Mouse (Mus musculus): ENCODE data around the gene Olfr799. TPM values are rescaled to one million over a fixed set of nuclear protein-coding genes. Genes with fewer than 3 reads are reported as not detected.

Olfr799 gene
- polyA plus RNA-seq, 1 experiment from 2014 or later, result not detected

- 85% methylated on average over 2 of the region's 2 CpGs for WGBS
- Histone ChIP-seq H3K4me1 (replicated peaks; ENCODE audit: control insufficient read depth, insufficient read depth, low read length) (no peaks in the 10 kb centered on the region), H3K9ac (ENCODE audit: low read length) (no peak within 1 kb of the TSS), H3K27ac (ENCODE audit: low read depth, low read length) (no peak within 1 kb of the TSS), H3K9me3 (ENCODE audit: control insufficient read depth, low read length) (no peaks in the 10 kb centered on the region), H3K4me3 (ENCODE audit: low read depth, low read length) (no peak within 1 kb of the TSS), H3K4me2 (ENCODE audit: low read depth, low read length, severe bottlenecking) (no peak within 1 kb of the TSS), H3K36me3 (ENCODE audit: control insufficient read depth, insufficient read depth, low read length) (no peaks in the 10 kb centered on the region), H3K27me3 (ENCODE audit: control insufficient read depth, insufficient read depth, low read length) (no peaks in the 10 kb centered on the region)
- DNase-seq (ENCODE audit: low spot score) (no peak), ATAC-seq (replicated peaks; ENCODE audit: low FRiP score) (no peak)
Measured at GRCm38 (mm10) chr10:129694186-129694585, 56.9 kb downstream of the Olfr799 start, which contains the start of gene Olfr803. Gene Olfr803, minus strand, starts transcription at chr10:129694286.

Other genes with a start within 250 kb of the Olfr799 start
- not detected in 2 replicates for gene Olfr785, start 232.1 kb upstream of the Olfr799 start, polyA plus RNA-seq (2014; fragmentation: Nextera tagmentation; extraction: Ambion mirVana)
- gene Olfr786, start 210.2 kb upstream of the Olfr799 start, polyA plus RNA-seq (2014; fragmentation: Nextera tagmentation; extraction: Ambion mirVana), result not detected in 2 replicates
- gene Olfr787, start 175.6 kb upstream of the Olfr799 start, polyA plus RNA-seq (2014; fragmentation: Nextera tagmentation; extraction: Ambion mirVana), result not detected in 2 replicates
- not detected in 2 replicates for gene Olfr788, start 166.5 kb upstream of the Olfr799 start, polyA plus RNA-seq (2014; fragmentation: Nextera tagmentation; extraction: Ambion mirVana)
- gene Olfr789, start 152.7 kb upstream of the Olfr799 start, polyA plus RNA-seq (2014; fragmentation: Nextera tagmentation; extraction: Ambion mirVana), result not detected in 2 replicates
- not detected in 2 replicates for gene Olfr790, start 139.0 kb upstream of the Olfr799 start, polyA plus RNA-seq (2014; fragmentation: Nextera tagmentation; extraction: Ambion mirVana)
- not detected in 2 replicates for gene Olfr791, start 115.7 kb upstream of the Olfr799 start, polyA plus RNA-seq (2014; fragmentation: Nextera tagmentation; extraction: Ambion mirVana)
- not detected in 2 replicates for gene Olfr792, start 98.3 kb upstream of the Olfr799 start, polyA plus RNA-seq (2014; fragmentation: Nextera tagmentation; extraction: Ambion mirVana)
- gene Olfr794, start 69.8 kb upstream of the Olfr799 start, polyA plus RNA-seq (2014; fragmentation: Nextera tagmentation; extraction: Ambion mirVana), result not detected in 2 replicates
- not detected in 2 replicates for gene Olfr796, start 24.9 kb upstream of the Olfr799 start, polyA plus RNA-seq (2014; fragmentation: Nextera tagmentation; extraction: Ambion mirVana)
- not detected in 2 replicates for gene Olfr798, start 9.6 kb upstream of the Olfr799 start, polyA plus RNA-seq (2014; fragmentation: Nextera tagmentation; extraction: Ambion mirVana)
- gene Olfr800, start 20.2 kb downstream of the Olfr799 start, polyA plus RNA-seq (2014; fragmentation: Nextera tagmentation; extraction: Ambion mirVana), result not detected in 2 replicates
- not detected in 2 replicates for gene Olfr801, start 36.4 kb downstream of the Olfr799 start, polyA plus RNA-seq (2014; fragmentation: Nextera tagmentation; extraction: Ambion mirVana)
- not detected in 2 replicates for gene Olfr802, start 50.7 kb downstream of the Olfr799 start, polyA plus RNA-seq (2014; fragmentation: Nextera tagmentation; extraction: Ambion mirVana)
- gene Olfr803, start 56.8 kb downstream of the Olfr799 start, polyA plus RNA-seq (2014; fragmentation: Nextera tagmentation; extraction: Ambion mirVana), result not detected in 2 replicates
- not detected in 2 replicates for gene Olfr804, start 65.7 kb downstream of the Olfr799 start, polyA plus RNA-seq (2014; fragmentation: Nextera tagmentation; extraction: Ambion mirVana)
- gene Olfr805, start 91.9 kb downstream of the Olfr799 start, polyA plus RNA-seq (2014; fragmentation: Nextera tagmentation; extraction: Ambion mirVana), result not detected in 2 replicates
- gene Olfr806, start 104.4 kb downstream of the Olfr799 start, polyA plus RNA-seq (2014; fragmentation: Nextera tagmentation; extraction: Ambion mirVana), result not detected in 2 replicates
- not detected in 2 replicates for gene Olfr807, start 120.3 kb downstream of the Olfr799 start, polyA plus RNA-seq (2014; fragmentation: Nextera tagmentation; extraction: Ambion mirVana)
- gene Olfr808, start 128.0 kb downstream of the Olfr799 start, polyA plus RNA-seq (2014; fragmentation: Nextera tagmentation; extraction: Ambion mirVana), result not detected in 2 replicates
- gene Olfr809, start 137.2 kb downstream of the Olfr799 start, polyA plus RNA-seq (2014; fragmentation: Nextera tagmentation; extraction: Ambion mirVana), result not detected in 2 replicates
- gene Olfr810, start 157.4 kb downstream of the Olfr799 start, polyA plus RNA-seq (2014; fragmentation: Nextera tagmentation; extraction: Ambion mirVana), result not detected in 2 replicates
- gene Olfr811, start 166.9 kb downstream of the Olfr799 start, polyA plus RNA-seq (2014; fragmentation: Nextera tagmentation; extraction: Ambion mirVana), result not detected in 2 replicates
- not detected in 2 replicates for gene Olfr812, start 208.6 kb downstream of the Olfr799 start, polyA plus RNA-seq (2014; fragmentation: Nextera tagmentation; extraction: Ambion mirVana)
- gene Olfr813, start 217.9 kb downstream of the Olfr799 start, polyA plus RNA-seq (2014; fragmentation: Nextera tagmentation; extraction: Ambion mirVana), result not detected in 2 replicates
- not detected in 2 replicates for gene Olfr814, start 242.4 kb downstream of the Olfr799 start, polyA plus RNA-seq (2014; fragmentation: Nextera tagmentation; extraction: Ambion mirVana)